Mouse (Mus musculus): Measurements from ENCODE around the gene Serpinb6e.

GRCm38 (mm10) chr13:33830751-33831150 lies 12.5 kb downstream of the Serpinb6e start:
- no peak for TF ChIP-seq POLR2A (IDR thresholded peaks at IDR 0.05; ENCODE audit: low read depth, low read length)
- TF ChIP-seq CTCF (IDR thresholded peaks at IDR 0.05; ENCODE audit: extremely low read depth, insufficient read length, insufficient replicate concordance, low read depth, low read length): no peak

All from small intestine, adult 2 months (tissue).